Mouse (Mus musculus) hindbrain, embryonic 10.5 days (tissue): ENCODE results near the gene Deaf1. TPM values are rescaled to one million over a fixed set of nuclear protein-coding genes. Genes with fewer than 3 reads are reported as not detected.

Experiments
- DNase-seq: peaks from one replicate; pipeline ENCODE4 v3.0.0-alpha.2; 2017; ENCODE audit warnings: low spot score
- H3K27ac ChIP-seq: fragments of 300-500 bp; sonication (generic); 2 replicates; pipeline ENCODE4 v1.5.1; 2016; ENCODE audit warnings: mild to moderate bottlenecking, moderate library complexity
- H3K27me3 ChIP-seq: fragments of 300-500 bp; sonication (generic); 2 replicates; pipeline ENCODE4 v1.6.1; 2016; ENCODE audit warnings: mild to moderate bottlenecking; ENCODE audit not compliant: poor library complexity, insufficient read depth, severe bottlenecking
- H3K36me3 ChIP-seq: fragments of 300-500 bp; sonication (generic); 2 replicates; pipeline ENCODE4 v1.6.1; 2016; ENCODE audit warnings: mild to moderate bottlenecking, moderate library complexity
- H3K4me1 ChIP-seq: fragments of 300-500 bp; sonication (generic); replicated peaks from 2 replicates; pipeline ENCODE4 v1.6.1; 2016; ENCODE audit warnings: mild to moderate bottlenecking
- H3K4me3 ChIP-seq: fragments of 300-500 bp; sonication (generic); 2 replicates; pipeline ENCODE4 v1.5.1; 2016; ENCODE audit warnings: mild to moderate bottlenecking, moderate library complexity
- H3K9me3 ChIP-seq: fragments of 300-500 bp; sonication (generic); 2 replicates; pipeline ENCODE4 v1.6.1; 2016; ENCODE audit warnings: mild to moderate bottlenecking, moderate library complexity
- WGBS: fragments of 180-500 bp; shearing (Covaris S2); methylation state at CpG from one replicate; pipeline ENCODE4 v1.1.7; 2016; 5-methylcytosine and 5-hydroxymethylcytosine counted together
- polyA plus RNA-seq: library from polyadenylated mRNA; unstranded; fragments of >200 nt; fragmentation: Nextera tagmentation; extraction: Ambion mirVana; gene quantifications from 2 replicates; pipeline ENCODE4 v1.2.1, GENCODE M21; 2016

The Deaf1 gene
- polyA plus RNA-seq, 1 experiment from 2014 or later: 71.6 TPM

DNA sequence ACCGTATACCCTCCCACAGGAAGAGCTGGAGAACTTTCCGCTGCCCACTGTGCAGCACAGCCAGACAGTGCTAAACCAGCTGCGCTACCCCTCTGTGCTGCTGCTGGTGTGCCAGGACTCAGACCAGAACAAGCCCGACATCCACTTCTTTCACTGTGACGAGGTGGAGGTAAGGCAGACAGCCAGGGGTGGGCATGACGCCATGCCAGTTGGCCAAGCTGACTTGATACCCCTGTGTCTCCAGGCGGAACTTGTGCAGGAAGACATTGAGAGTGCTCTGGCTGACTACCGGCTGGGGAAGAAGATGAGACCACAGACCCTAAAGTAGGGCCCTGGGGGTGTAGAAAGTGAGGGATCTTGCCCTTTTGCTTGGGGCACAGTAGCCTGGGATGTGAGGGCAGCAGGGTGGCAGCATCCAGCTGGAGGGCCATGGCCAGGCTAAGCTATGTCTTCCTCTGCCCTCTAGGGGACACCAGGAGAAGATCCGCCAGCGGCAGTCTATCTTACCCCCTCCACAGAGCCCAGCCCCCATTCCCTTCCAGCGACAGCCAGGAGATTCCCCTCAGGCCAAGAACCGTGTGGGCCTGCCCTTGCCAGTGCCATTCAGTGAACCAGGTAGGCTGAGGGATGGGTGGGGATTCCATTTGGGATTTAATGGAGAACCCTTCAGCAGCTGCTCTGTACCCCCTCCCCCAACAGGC is 28.3 kb upstream of the Deaf1 start:
- Histone ChIP-seq H3K27ac (no peak overlapping the region), H3K27me3 (peaks cover 21% of the 10 kb centered on the region), H3K9me3 (no peaks in the 10 kb centered on the region), H3K4me1 (peaks cover 10% of the 10 kb centered on the region), H3K4me3 (no peak overlapping the region), H3K36me3 (no peaks in the 10 kb centered on the region)
- DNase-seq: peak; percentile 13
- WGBS: 59% methylated on average over 12 of the region's 12 CpGs

DNA sequence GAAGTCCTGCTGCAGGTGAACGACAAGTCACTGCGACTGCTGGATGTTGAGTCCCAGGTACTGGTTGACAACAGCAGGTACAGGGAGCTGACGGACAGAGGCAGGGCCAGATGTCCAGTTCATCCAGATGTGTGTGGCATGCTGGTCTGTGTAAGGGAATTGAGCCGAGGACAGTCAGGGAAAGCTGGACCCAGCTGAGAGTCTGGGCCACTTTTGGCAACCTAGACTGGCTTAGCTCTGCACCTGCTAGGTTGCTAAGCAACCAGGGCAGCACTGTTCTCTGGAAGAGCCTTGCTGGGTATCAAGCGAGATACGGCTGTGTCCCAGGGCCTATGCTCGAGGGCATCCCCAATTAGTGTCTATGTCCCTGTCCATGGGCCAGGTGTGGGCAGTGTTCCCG is 27.6 kb upstream of the Deaf1 start:
- Histone ChIP-seq H3K4me3 (no peak overlapping the region), H3K4me1 (peaks cover 8% of the 10 kb centered on the region), H3K27ac (no peak overlapping the region), H3K9me3 (no peaks in the 10 kb centered on the region), H3K27me3 (peaks cover 13% of the 10 kb centered on the region), H3K36me3 (no peaks in the 10 kb centered on the region)
- no peak for DNase-seq
- WGBS: 76% methylated on average over 8 of the region's 8 CpGs

DNA sequence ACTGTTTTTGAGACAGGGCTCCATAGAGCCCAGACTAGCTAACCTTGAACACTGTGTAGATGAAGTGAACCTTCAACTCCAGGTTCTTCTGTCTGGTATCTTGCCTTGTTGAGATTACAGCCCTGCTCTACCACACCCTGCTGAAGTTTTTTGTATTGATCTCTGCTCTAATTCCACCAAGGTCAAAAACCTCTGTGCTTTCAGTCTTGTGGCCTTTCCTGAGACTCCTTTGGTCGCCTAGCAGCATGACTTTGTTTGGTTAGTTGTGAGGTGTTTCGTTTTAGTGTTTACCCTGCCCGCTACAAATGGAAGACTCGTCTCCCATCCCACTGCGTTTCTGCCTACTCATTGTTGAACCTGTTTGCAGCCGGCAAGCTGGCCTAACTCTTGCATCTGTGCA is 23.6 kb upstream of the Deaf1 start:
- no peaks in the 10 kb centered on the region for H3K36me3 ChIP-seq
- H3K27ac ChIP-seq: no peak overlapping the region
- peaks cover 3% of the 10 kb centered on the region; the same call in 1 of the 2 replicates for H3K27me3 ChIP-seq
- H3K4me1 ChIP-seq: peaks cover 5% of the 10 kb centered on the region
- no peak overlapping the region for H3K4me3 ChIP-seq
- no peaks in the 10 kb centered on the region for H3K9me3 ChIP-seq
- 80% methylated on average over 6 of the region's 6 CpGs for WGBS
- no peak for DNase-seq

DNA sequence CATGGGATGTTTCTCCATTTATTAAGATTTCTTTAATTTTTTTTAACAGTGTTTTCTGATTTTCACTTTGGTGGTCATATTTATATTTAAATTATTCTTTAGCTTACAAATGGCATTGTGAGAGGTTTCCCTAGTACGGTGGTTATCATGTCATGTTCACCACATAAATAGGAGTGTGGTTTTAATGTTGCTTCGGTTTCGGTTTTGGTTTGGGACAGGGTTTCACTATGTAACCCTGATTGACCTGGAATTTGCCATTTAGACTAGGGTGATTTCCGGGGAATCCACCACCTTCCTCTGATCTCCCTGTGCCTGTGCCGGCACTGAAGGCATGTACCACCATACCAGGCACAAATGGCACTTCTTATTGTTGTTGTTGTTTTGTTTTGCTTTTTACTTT is 17.3 kb upstream of the Deaf1 start:
- DNase-seq: no peak
- Histone ChIP-seq H3K4me3 (no peak overlapping the region), H3K9me3 (no peaks in the 10 kb centered on the region), H3K4me1 (peaks cover 9% of the 10 kb centered on the region), H3K27me3 (peaks cover 21% of the 10 kb centered on the region), H3K27ac (no peak overlapping the region), H3K36me3 (no peaks in the 10 kb centered on the region)
- 92% methylated on average over 5 of the region's 5 CpGs for WGBS

DNA sequence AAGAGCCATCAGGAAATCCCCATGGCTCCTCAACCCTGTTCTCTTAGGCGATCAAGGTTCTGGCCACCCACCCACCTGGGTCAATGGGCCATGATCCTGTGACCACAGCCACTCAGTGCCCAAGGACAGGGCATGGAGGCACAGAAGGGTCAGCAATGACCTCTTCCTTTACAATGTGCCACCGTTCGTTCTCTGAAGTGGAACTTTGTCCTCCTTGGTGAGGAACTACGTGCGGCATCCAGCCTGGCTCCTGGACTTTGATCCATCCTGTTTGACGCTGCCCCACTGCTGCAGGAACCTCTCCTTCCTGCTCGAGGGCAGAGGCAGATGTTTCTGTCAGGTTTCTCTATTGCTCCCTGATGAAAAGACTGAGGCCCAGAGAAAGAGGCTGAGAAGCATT is 16.2 kb upstream of the Deaf1 start:
- WGBS: 74% methylated on average over 7 of the region's 7 CpGs
- peaks cover 17% of the 10 kb centered on the region for H3K4me1 ChIP-seq
- H3K36me3 ChIP-seq: no peaks in the 10 kb centered on the region
- DNase-seq: no peak
- no peaks in the 10 kb centered on the region for H3K9me3 ChIP-seq
- H3K27me3 ChIP-seq: peaks cover 32% of the 10 kb centered on the region
- H3K27ac ChIP-seq: no peak overlapping the region
- no peak overlapping the region for H3K4me3 ChIP-seq

DNA sequence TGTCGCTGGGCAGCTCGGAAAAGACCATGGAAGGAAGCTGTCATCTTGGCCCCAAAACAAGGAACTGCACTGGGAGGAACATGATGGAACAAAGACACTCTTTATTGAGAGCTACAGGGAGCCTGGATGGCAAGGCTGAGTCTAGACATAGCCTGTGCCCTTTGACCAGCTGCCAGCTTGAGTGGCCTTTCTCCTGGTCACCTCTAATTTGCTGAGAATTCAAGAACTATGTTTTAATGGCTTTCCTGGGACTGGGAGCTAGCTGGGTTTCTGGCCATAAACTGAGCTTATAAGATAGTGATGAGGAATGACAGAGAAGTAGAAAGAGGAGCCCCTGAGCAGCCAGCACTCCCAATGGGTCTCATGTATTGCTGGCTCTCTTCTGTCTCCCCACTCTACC is 15.7 kb upstream of the Deaf1 start:
- Histone ChIP-seq H3K36me3 (no peaks in the 10 kb centered on the region), H3K4me3 (no peak overlapping the region), H3K9me3 (no peaks in the 10 kb centered on the region), H3K4me1 (peaks cover 22% of the 10 kb centered on the region), H3K27ac (no peak overlapping the region), H3K27me3 (peaks cover 36% of the 10 kb centered on the region)
- DNase-seq: no peak
- WGBS: 50% methylated on average over 2 of the region's 2 CpGs

DNA sequence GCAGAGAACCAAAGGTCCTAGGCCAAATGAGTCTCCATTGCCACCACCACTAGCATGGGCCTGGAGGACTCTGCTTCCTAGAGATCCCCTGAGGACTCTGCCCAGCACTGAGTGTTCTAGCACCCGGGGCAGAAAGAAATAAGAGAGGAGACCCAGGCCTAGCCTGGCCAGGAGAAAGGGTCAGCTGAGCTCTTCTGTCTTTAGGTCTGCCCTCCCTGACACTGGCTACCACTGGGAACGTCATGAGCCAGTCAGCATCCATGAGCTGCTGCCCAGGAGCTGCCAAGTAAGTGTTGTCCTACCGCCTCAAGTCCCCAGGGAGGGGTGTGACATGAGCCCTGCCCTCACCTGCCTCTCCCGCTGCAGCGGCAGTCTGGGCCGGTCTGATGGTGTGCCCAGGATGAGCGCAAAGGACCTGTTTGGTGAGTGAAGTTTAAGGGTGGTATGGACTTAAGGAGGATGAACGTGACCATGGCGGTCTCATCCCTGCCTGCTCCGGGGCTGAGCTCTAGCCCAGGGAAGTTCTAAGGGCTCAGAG is 14.3 kb upstream of the Deaf1 start:
- no peaks in the 10 kb centered on the region for H3K36me3 ChIP-seq
- H3K27me3 ChIP-seq: peaks cover 45% of the 10 kb centered on the region
- H3K4me1 ChIP-seq: peaks cover 32% of the 10 kb centered on the region
- no peak for DNase-seq
- H3K9me3 ChIP-seq: no peaks in the 10 kb centered on the region
- H3K27ac ChIP-seq: no peak overlapping the region
- no peak overlapping the region for H3K4me3 ChIP-seq
- WGBS: 80% methylated on average over 10 of the region's 10 CpGs

DNA sequence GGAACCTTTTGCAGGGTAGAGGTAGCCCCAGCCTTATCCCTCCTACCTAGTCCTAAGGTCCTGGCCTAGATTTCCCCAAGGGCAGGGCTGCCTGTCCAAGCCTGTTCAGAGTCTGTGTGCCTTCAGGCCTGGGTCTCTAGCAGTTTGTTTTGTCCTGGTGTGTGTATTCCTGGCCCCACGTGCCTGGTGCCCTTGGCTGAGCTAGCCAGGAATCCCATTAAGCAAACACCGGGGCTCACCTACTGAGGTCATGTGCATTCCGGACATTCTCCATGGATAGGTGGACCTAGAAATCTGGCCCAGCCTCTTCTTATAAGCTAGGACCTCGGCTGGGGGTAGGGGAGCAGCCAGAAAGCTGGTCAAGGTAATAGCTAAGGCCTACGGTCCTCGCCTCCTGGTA is 13.0 kb upstream of the Deaf1 start:
- Histone ChIP-seq H3K4me3 (no peak overlapping the region), H3K9me3 (no peaks in the 10 kb centered on the region), H3K27me3 (peaks cover 45% of the 10 kb centered on the region), H3K27ac (no peak overlapping the region), H3K36me3 (peaks cover 9% of the 10 kb centered on the region), H3K4me1 (peaks cover 32% of the 10 kb centered on the region)
- DNase-seq: no peak
- WGBS: 79% methylated on average over 6 of the region's 6 CpGs

DNA sequence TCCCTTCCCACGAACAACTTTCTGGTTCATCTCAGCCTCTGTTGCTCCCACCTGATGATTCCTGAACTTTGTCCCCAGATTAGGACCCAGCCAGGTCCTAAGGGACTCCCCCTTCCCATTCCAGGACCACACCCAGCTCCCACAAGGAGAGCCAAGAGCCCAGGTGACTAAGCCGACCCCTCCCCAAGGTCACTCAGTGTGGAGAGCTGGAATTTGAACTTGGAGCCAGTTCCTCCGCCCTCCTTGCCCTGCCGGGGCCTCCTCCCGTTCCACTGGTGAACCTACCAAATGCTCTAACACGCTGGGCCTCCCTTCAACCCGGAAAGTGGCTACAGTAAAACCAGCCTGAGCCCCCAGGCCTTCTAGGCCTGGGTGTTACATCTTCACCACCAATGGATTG is 12.5 kb upstream of the Deaf1 start:
- H3K27me3 ChIP-seq: peaks cover 45% of the 10 kb centered on the region
- 82% methylated on average over 7 of the region's 7 CpGs for WGBS
- no peaks in the 10 kb centered on the region for H3K9me3 ChIP-seq
- no peak for DNase-seq
- H3K4me3 ChIP-seq: no peak overlapping the region
- no peak overlapping the region for H3K27ac ChIP-seq
- H3K4me1 ChIP-seq: peaks cover 32% of the 10 kb centered on the region
- peaks cover 12% of the 10 kb centered on the region for H3K36me3 ChIP-seq

DNA sequence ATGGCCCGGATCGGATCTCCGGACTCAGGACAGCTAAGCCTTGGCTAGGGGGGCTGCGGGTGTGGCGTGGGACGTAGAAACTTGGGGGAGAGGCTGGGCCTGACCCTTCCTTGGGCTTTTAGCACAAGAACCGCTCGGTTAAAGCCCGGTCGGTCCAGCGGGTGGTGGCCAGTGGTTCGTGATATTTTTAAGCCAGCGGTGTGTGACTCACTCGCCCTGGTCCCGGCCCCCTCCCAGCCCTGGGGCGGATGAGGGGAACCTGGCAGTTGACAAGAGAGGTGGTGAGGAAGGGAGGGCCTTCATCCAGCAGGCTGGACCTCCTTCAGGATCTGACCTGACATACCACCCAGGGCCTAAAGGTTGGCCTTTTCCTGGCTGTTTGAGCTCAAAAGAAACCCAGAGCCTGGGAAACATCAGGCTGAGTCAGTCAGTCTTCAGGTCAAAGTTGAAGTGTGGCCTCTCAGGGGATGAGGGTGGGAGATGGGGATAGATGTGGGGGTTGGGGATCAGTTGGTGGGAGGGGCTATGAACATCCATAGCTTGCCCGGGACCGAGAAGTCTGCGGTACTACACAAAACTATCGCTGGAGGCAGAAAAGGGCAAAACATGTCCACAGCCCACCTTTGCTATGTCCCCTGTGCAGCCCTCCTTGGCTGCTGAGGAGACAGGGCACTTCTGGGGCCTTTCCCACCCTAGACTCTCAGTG is 11.9 kb upstream of the Deaf1 start:
- DNase-seq: no peak
- H3K27me3 ChIP-seq: peaks cover 45% of the 10 kb centered on the region

DNA sequence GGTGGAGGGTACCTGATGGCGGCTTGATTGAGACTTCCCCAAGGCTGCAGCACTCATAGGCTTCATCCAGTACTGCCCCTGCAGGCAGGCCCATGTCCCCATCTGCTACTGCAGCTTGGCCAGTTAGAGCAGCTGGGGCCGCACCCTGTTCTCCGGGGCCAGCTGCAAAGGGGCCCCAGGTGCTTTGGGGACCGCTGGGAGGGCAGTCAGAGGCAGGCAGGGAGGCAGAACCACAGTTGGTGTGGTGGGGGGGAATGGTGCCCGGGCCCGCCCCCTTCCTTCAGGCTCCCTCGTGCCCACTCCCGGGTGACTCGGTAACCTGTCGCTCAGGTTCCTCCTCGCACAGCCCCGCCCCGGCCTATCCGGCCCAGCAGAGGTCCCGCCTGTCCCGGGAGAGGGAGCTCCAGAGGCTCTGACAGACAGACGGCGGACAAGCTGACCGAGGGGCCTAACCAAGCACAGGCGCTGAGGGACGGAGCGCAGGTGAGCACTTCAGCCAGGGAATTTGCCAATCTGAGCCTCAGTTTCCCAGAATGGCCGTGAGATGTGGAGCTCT is 11.2 kb upstream of the Deaf1 start, which contains the start of gene Eps8l2:
Gene Eps8l2, plus strand, starts transcription at position 305 of the 556 bp plus-strand sequence.
- peaks cover 32% of the 10 kb centered on the region for H3K4me1 ChIP-seq
- H3K36me3 ChIP-seq: peaks cover 26% of the 10 kb centered on the region
- H3K27me3 ChIP-seq: peaks cover 45% of the 10 kb centered on the region
- 5% methylated on average over 23 of the region's 23 CpGs for WGBS
- DNase-seq: peak; percentile 17
- no peaks in the 10 kb centered on the region for H3K9me3 ChIP-seq
- peak within 1 kb of the TSS; percentile 64 for H3K27ac ChIP-seq
- H3K4me3 ChIP-seq: peak within 1 kb of the TSS; percentile 40

More for the DNA sequence above, 11.9 kb upstream of the Deaf1 start:
- peak overlapping the region; percentile 40 for H3K4me3 ChIP-seq
- 34% methylated on average over 20 of the region's 20 CpGs for WGBS
- no peaks in the 10 kb centered on the region for H3K9me3 ChIP-seq
- peaks cover 19% of the 10 kb centered on the region for H3K36me3 ChIP-seq
- peak overlapping the region; percentile 64 for H3K27ac ChIP-seq
- H3K4me1 ChIP-seq: peaks cover 32% of the 10 kb centered on the region

DNA sequence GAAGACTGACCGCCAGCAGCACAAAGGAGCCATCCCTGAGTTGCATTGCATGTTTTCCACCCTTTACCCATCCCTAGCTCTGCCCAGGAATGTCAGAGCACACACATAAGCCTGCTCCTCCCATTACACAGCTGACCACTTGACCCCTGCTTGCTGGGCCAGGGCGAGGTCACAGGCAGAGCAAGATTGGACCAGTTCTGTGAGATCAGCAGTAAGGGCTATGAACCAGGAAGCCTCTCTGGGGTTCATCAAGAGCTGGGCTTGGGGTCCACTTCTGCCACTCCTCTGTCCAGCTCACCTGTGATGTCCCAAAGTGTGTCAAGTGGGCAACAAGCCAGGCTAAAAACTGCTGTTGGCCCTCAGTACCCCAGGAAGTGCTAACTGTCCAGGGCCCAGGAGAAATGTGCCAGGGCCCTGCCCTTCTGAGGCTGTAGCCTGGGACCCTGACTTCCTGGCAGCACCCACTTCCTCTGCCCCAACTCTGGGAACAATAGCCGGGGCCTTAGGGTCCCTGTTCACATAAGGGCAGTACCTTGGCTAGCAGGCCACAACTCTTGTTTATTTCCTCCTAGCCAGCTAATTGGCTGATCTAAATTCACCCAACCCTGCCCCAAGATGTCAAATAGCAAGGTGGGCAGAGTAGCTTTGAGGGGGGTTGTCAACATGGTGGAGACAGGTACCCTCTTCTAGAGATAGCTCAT is 10.4 kb upstream of the Deaf1 start:
- WGBS: 77% methylated on average over 3 of the region's 3 CpGs
- Histone ChIP-seq H3K36me3 (peaks cover 34% of the 10 kb centered on the region), H3K4me1 (peaks cover 32% of the 10 kb centered on the region), H3K9me3 (no peaks in the 10 kb centered on the region), H3K4me3 (no peak overlapping the region), H3K27ac (0 out of 2 replicates have a peak overlapping the region, but pooled peaks have one; percentile 3), H3K27me3 (peaks cover 45% of the 10 kb centered on the region)
- DNase-seq: no peak
